Mouse (Mus musculus) lung, adult 2 months (tissue): Measurements from ENCODE around the gene Ephx4.

Experiments
- CTCF ChIP-seq: fragments of 200-500 bp; IDR thresholded peaks from 2 replicates; pipeline ENCODE4 v1.5.1; 2011; ENCODE audit warnings: mild to moderate bottlenecking, low read length, control low read depth; ENCODE audit not compliant: insufficient read depth
- POLR2A ChIP-seq: fragments of 200-500 bp; IDR thresholded peaks from 2 replicates; pipeline ENCODE4 v1.6.1; 2011; ENCODE audit warnings: low read depth, mild to moderate bottlenecking, control low read depth, low read length, borderline replicate concordance; ENCODE audit errors: extremely low read depth

GRCm38 (mm10) chr5:107466501-107466900 lies 64.0 kb downstream of the Ephx4 start:
- no peak for TF ChIP-seq CTCF
- TF ChIP-seq POLR2A: no peak
